Comparison of ENCODE assay signal across 1 mouse cellular context in genomic region chr7:30216723-30217151, GRCm38 (mm10).
A peak's percentile ranks its signal among the peaks of the same experiment; 100 is the strongest.
TF ChIP-seq lines count a peak whose summit lies in the region.

No protein-coding gene starts in this region.

TF ChIP-seq in MEL, 35 proteins besides CTCF, POLR2A, EP300 and RAD21:
- TF ChIP-seq SMC3 (IDR thresholded peaks at IDR 0.05; ENCODE audit: low read depth, low read length) (peak; percentile 57), SIN3A (IDR thresholded peaks at IDR 0.05; ENCODE audit: low read length) (peak; percentile 36; the same call in 1 of the 2 replicates), JUND (IDR thresholded peaks at IDR 0.05; ENCODE audit: low read depth, low read length) (no peak), MAZ (IDR thresholded peaks at IDR 0.05; ENCODE audit: low read depth, low read length) (peak; percentile 62; the same call in 1 of the 2 replicates), HCFC1 (IDR thresholded peaks at IDR 0.05; ENCODE audit: low read depth, low read length) (peak; percentile 85), ZC3H11A (IDR thresholded peaks at IDR 0.05; ENCODE audit: low read depth, low read length) (0 out of 2 replicates have a peak, but pooled peaks have one; percentile 8), ZNF384 (IDR thresholded peaks at IDR 0.05; ENCODE audit: low read depth, low read length) (0 out of 2 replicates have a peak, but pooled peaks have one; percentile 6), GATA1 (IDR thresholded peaks at IDR 0.05; ENCODE audit: low read depth, low read length) (0 out of 2 replicates have a peak, but pooled peaks have one; percentile 26), MXI1 (IDR thresholded peaks at IDR 0.05; ENCODE audit: low read depth, low read length) (0 out of 2 replicates have a peak, but pooled peaks have one; percentile 18), ELF1 (IDR thresholded peaks at IDR 0.05; ENCODE audit: low read depth, low read length) (peak; percentile 64; the same call in 1 of the 2 replicates), UBTF (IDR thresholded peaks at IDR 0.05; ENCODE audit: borderline replicate concordance, insufficient read depth, low read depth, low read length) (no peak), MYC (IDR thresholded peaks at IDR 0.05; ENCODE audit: low read depth, low read length) (no peak)
